Mouse (Mus musculus) embryonic facial prominence, embryonic 14.5 days (tissue): ENCODE data around the gene Prss42. TPM values are rescaled to one million over a fixed set of nuclear protein-coding genes. Genes with fewer than 3 reads are reported as not detected.
A peak's percentile ranks its signal among the peaks of the same experiment; 100 is the strongest.

Experiments used
- ATAC-seq: fragments of 200-750 bp; cut with Nextera tagmentation; 2 replicates; pipeline ENCODE4 v1.8.0; 2017; ENCODE audit warnings: low read depth, moderate number of reproducible peaks, moderate TSS enrichment
- DNase-seq: peaks from one replicate; pipeline ENCODE4 v3.0.0-alpha.2; 2015; ENCODE audit warnings: low spot score
- H3K27ac ChIP-seq: fragments of 300-500 bp; sonication (generic); replicated peaks from 2 replicates; pipeline ENCODE4 v1.5.1; 2014; ENCODE audit warnings: low read depth, mild to moderate bottlenecking, low read length, moderate library complexity
- H3K27me3 ChIP-seq: fragments of 300-500 bp; sonication (generic); replicated peaks from 2 replicates; pipeline ENCODE4 v1.6.1; 2014; ENCODE audit warnings: low read length; ENCODE audit not compliant: control insufficient read depth, insufficient read depth
- H3K36me3 ChIP-seq: fragments of 300-500 bp; sonication (generic); 2 replicates; pipeline ENCODE4 v1.6.1; 2014; ENCODE audit warnings: low read length, mixed read lengths; ENCODE audit not compliant: control insufficient read depth, insufficient read depth
- H3K4me1 ChIP-seq: fragments of 300-500 bp; sonication (generic); 2 replicates; pipeline ENCODE4 v1.6.1; 2014; ENCODE audit warnings: antibody characterized with exemption, low read length; ENCODE audit not compliant: control insufficient read depth, insufficient read depth
- H3K4me2 ChIP-seq: fragments of 300-500 bp; sonication (generic); 2 replicates; pipeline ENCODE4 v1.6.1; 2014; ENCODE audit warnings: low read depth, mild to moderate bottlenecking, low read length, moderate library complexity, mixed read lengths
- H3K4me3 ChIP-seq: fragments of 300-500 bp; sonication (generic); 2 replicates; pipeline ENCODE4 v1.5.1; 2014; ENCODE audit warnings: low read depth, mild to moderate bottlenecking, low read length
- H3K9ac ChIP-seq: fragments of 300-500 bp; sonication (generic); 2 replicates; pipeline ENCODE4 v1.6.1; 2014; ENCODE audit warnings: low read depth, mild to moderate bottlenecking, low read length, moderate library complexity, mixed read lengths
- H3K9me3 ChIP-seq: fragments of 300-500 bp; sonication (generic); 2 replicates; pipeline ENCODE4 v1.6.1; 2016; ENCODE audit warnings: low read length; ENCODE audit not compliant: control insufficient read depth
- WGBS: fragments of 180-500 bp; shearing (Covaris S2); extraction: QIAGEN DNeasy Blood & Tissue Kit; methylation state at CpG from one replicate; pipeline ENCODE4 v1.1.7; 2014; 5-methylcytosine and 5-hydroxymethylcytosine counted together
- polyA plus RNA-seq: library from polyadenylated mRNA; unstranded; fragments of >200 nt; fragmentation: Nextera tagmentation; extraction: Ambion mirVana; gene quantifications from 2 replicates; pipeline ENCODE4 v1.2.1, GENCODE M21; 2014

Gene Prss42
- not detected in 2 replicates for polyA plus RNA-seq

DNA sequence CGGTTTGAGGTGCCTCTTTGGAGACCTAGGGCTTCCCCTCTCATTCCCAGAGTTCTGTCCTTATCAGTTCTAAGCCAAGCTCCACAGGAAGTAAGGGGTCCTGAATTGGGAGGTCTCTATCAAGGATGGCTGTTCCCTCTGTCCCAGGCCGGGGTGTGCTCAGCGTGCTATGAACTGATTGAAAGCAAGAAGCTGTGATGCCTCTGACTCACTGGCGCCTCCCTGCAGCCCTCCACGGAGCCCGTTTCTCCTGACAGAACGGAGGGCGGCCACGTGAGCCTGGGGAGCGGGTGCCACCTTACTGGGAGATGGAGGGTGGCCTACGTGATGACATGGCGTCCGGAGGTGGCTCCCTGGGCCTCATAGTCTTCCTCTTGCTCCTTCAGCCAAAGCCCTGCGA lies at the start of gene Prss42:
Prss42 (plus strand) TSS at position 301 of the 400 bp plus-strand sequence.
- H3K4me3 ChIP-seq: no peak within 1 kb of the TSS
- no peak for ATAC-seq
- no peaks in the 10 kb centered on the region for H3K27me3 ChIP-seq
- DNase-seq: no peak
- H3K4me2 ChIP-seq: no peak within 1 kb of the TSS
- no peaks in the 10 kb centered on the region for H3K36me3 ChIP-seq
- no peaks in the 10 kb centered on the region for H3K9me3 ChIP-seq
- H3K27ac ChIP-seq: no peak within 1 kb of the TSS
- no peak within 1 kb of the TSS for H3K9ac ChIP-seq
- H3K4me1 ChIP-seq: no peaks in the 10 kb centered on the region
- 91% methylated on average over 14 of the region's 14 CpGs for WGBS

DNA sequence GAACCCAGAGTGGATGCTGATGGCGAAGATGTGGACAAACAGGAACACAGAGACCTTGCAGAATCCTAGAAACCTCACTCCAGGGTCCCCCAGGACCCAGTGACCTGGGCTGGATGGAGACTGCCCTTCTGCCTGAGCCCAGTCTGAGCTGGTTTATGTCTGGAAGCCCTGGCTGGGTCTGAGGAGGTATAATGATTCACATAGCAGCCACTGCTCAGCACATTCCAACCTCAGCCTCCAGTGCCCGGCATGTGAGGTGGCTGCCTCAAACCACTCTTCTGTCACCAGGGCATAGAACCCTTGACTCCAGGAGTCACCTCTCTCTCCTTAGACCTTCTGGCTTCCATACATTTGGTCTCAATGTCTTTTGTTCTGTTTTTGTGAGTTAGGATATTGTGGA lies 49.5 kb upstream of the Prss42 start:
- Histone ChIP-seq H3K27me3 (peaks cover 6% of the 10 kb centered on the region; the same call in 1 of the 2 replicates), H3K4me1 (peaks cover 17% of the 10 kb centered on the region), H3K9ac (no peak overlapping the region), H3K4me2 (no peak overlapping the region), H3K36me3 (no peaks in the 10 kb centered on the region), H3K9me3 (no peaks in the 10 kb centered on the region), H3K27ac (no peak overlapping the region), H3K4me3 (no peak overlapping the region)
- DNase-seq (no peak), ATAC-seq (no peak)
- WGBS: 70% methylated on average over 2 of the region's 2 CpGs

DNA sequence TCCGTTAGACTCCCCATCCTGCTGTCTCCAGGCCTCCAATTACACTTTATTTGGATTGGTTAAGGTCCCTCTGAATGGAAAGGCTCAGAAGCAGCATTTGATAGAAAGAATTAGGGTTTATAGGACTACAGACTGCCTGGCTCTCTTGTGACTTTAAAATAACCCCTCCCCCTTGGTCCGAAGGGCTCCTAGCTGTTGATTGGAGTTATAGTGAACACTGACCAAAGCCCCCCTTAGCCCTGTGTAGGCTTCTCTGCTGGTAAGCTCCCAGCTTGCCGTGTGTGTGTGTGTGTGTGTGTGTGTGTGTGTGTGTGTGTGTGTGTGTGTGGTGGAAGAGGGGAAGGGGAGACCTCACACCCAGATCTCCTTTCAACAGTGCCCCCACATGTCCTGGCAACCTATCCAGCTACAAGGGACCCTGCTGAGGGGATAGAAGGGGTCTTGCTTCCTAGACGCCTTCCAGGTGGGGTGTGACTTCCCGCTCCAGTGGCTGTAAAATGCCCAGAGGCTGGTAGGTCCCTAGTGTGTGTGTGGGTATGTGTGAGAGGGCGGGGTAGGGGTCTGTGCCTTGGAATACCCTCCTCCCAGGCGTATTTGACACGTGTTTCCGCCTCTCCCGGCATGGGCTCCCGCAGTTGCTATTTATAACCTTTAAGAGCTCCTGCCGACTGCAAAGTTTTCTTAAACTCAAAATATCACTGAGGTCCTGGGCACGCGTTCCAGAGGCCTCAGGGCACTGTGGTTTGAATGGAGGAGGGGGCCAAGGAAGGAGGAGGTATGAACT lies 47.4 kb upstream of the Prss42 start:
- DNase-seq (peak; percentile 81), ATAC-seq (peak; percentile 71)
- no peaks in the 10 kb centered on the region for H3K9me3 ChIP-seq
- H3K27ac ChIP-seq: peak overlapping the region; percentile 49
- WGBS: 18% methylated on average over 14 of the region's 14 CpGs
- H3K9ac ChIP-seq: no peak overlapping the region
- no peaks in the 10 kb centered on the region for H3K27me3 ChIP-seq
- no peaks in the 10 kb centered on the region for H3K36me3 ChIP-seq
- H3K4me2 ChIP-seq: peak overlapping the region; percentile 3; the same call in 1 of the 2 replicates
- no peak overlapping the region for H3K4me3 ChIP-seq
- H3K4me1 ChIP-seq: peaks cover 17% of the 10 kb centered on the region

DNA sequence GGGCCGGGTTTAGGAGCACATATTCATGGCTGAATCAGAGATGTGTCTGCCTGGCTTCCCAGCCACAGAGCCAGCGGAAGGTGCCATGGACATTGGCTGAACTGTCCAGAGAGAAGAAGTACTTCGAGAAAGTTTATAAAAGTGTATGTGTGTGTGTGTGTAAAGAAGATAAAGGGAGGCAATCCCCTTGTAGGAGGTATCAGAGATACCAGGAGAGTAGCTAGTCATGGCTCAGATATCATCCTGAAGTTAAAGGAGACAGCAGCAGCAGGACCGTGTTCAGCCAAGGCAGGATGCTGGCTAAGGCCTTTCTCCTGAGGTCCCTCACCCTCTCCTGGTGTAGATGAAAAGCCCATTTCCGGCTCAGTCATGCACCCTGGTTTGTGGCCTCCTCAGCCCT lies 46.6 kb upstream of the Prss42 start:
- H3K9me3 ChIP-seq: no peaks in the 10 kb centered on the region
- no peaks in the 10 kb centered on the region for H3K36me3 ChIP-seq
- H3K27ac ChIP-seq: 0 out of 2 replicates have a peak overlapping the region, but pooled peaks have one; percentile 49
- H3K27me3 ChIP-seq: no peaks in the 10 kb centered on the region
- 0 out of 2 replicates have a peak overlapping the region, but pooled peaks have one; percentile 3 for H3K4me2 ChIP-seq
- DNase-seq: no peak
- ATAC-seq: no peak
- H3K9ac ChIP-seq: no peak overlapping the region
- no peak overlapping the region for H3K4me3 ChIP-seq
- WGBS: 84% methylated on average over 5 of the region's 5 CpGs
- H3K4me1 ChIP-seq: peaks cover 17% of the 10 kb centered on the region

DNA sequence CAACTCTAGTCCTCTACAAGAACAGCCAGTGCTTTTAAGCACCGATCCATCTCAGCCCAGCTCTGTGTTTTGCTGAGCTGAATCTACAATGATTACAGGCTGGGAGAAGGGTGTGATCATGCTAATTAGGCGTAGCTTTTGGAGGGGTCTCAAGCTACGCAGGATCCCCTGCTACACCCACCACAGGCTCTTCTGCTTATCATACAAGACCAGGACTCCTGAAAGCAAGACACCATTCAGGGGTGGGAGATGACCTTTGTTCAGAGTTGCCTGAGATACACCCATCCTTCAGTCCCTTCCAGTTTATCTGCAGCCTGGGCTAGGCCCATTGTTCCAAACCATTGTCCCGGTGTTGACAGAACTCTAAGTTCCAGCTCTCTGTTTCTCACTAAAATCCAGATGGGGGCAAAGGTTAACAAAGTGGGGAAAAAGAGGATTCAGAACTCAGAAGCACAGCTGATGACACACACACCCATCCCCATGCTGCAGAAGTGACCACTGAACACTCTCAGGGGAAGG lies 45.0 kb upstream of the Prss42 start:
- Histone ChIP-seq H3K4me3 (no peak overlapping the region), H3K4me2 (no peak overlapping the region), H3K9ac (no peak overlapping the region), H3K27me3 (no peaks in the 10 kb centered on the region), H3K27ac (no peak overlapping the region), H3K9me3 (no peaks in the 10 kb centered on the region), H3K4me1 (peaks cover 17% of the 10 kb centered on the region), H3K36me3 (no peaks in the 10 kb centered on the region)
- ATAC-seq (no peak), DNase-seq (no peak)
- WGBS: 71% methylated on average over 4 of the region's 4 CpGs

DNA sequence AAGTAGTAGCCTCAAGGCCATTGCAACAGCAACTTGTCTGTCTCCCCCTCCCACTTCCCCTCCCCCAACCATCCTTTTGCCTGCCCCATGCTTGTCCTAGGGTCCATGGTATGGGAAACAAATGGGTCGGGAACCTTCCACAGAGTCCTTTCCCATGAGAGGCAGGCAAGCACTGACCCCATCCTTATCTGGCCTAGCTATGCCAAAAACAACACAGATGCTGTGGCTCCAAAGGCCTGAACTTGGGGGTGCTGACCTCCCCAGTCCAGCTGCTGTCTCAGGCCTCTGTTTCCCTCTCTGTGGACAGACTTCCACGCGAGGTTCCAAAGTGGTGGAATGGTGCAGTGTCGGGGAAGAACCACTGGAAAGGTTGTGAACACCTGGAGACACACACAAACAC lies 44.2 kb upstream of the Prss42 start:
- H3K4me2 ChIP-seq: no peak overlapping the region
- DNase-seq (no peak), ATAC-seq (no peak)
- H3K36me3 ChIP-seq: no peaks in the 10 kb centered on the region
- 90% methylated on average over 4 of the region's 4 CpGs for WGBS
- H3K9ac ChIP-seq: no peak overlapping the region
- no peak overlapping the region for H3K27ac ChIP-seq
- H3K9me3 ChIP-seq: no peaks in the 10 kb centered on the region
- H3K4me1 ChIP-seq: peaks cover 25% of the 10 kb centered on the region
- H3K27me3 ChIP-seq: no peaks in the 10 kb centered on the region
- H3K4me3 ChIP-seq: no peak overlapping the region

DNA sequence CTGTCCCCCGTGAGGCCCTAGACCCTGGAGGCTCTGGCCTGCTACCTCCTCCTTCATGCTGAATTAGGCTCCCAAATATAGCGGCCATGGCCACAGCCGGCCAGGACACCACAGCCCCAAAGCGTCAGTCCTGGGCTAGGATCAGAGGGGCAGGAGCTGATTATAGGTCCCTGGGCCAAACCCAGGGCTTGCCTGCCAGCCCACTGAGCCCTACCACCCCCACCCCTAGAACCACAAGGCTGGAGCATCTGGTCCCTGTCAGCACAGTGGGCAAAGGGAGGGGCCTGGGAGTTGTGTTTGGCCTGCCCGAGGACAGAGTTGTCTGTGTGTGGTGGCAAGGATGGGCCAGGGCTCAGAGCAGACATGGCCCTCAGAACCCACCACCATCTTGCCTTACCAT lies 40.1 kb upstream of the Prss42 start:
- Histone ChIP-seq H3K4me1 (peaks cover 20% of the 10 kb centered on the region), H3K4me2 (no peak overlapping the region), H3K9ac (no peak overlapping the region), H3K9me3 (no peaks in the 10 kb centered on the region), H3K36me3 (no peaks in the 10 kb centered on the region), H3K27me3 (no peaks in the 10 kb centered on the region), H3K4me3 (no peak overlapping the region), H3K27ac (no peak overlapping the region)
- peak; percentile 26; the same call in 1 of the 2 replicates for ATAC-seq
- peak; percentile 37 for DNase-seq
- WGBS: 70% methylated on average over 5 of the region's 5 CpGs

DNA sequence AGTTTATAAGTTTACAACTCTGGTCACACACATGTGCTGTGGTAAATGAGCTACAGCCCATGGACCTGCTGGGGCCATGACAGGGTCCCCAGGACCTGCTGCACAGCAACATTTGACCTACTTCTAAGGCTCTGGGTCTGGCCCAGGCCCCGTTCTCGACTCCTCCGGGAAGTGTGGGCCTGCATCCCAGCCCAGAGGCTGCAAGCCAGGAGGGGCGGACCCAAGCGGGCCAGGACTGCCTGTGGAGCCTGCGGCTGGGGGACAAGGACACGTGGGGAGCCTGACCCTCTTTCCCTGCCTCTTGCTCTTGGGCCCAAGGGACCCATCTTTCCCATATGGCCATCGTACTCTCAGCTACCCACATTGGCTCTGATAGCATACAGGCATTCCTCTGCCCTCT lies 39.4 kb upstream of the Prss42 start:
- no peaks in the 10 kb centered on the region for H3K36me3 ChIP-seq
- H3K4me1 ChIP-seq: peaks cover 20% of the 10 kb centered on the region
- DNase-seq (no peak), ATAC-seq (no peak)
- H3K9ac ChIP-seq: no peak overlapping the region
- no peaks in the 10 kb centered on the region for H3K9me3 ChIP-seq
- no peaks in the 10 kb centered on the region for H3K27me3 ChIP-seq
- no peak overlapping the region for H3K4me3 ChIP-seq
- H3K27ac ChIP-seq: no peak overlapping the region
- H3K4me2 ChIP-seq: no peak overlapping the region
- 60% methylated on average over 8 of the region's 8 CpGs for WGBS

DNA sequence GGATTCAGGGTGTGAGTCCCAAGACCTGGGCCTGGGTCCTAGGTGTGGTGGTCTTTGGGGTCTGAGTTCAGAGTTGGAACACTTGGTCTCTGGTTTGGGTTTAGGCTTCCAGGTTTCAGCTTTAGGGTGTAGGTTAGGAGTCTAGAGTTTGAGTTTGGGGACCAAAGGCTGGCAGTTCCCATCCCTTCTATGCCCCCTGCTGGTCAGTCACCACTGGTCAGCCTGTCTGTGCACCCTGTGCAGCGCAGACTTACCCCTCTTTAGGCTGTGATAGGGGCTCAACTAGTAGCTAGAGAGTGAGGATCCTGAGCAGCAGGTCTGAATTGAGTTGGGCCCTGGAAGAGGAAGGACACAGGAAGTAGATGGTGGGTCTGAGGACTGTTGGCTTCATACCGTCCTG lies 38.7 kb upstream of the Prss42 start:
- H3K9ac ChIP-seq: no peak overlapping the region
- WGBS: 63% methylated on average over 2 of the region's 2 CpGs
- peaks cover 20% of the 10 kb centered on the region for H3K4me1 ChIP-seq
- ATAC-seq (peak; percentile 34; the same call in 1 of the 2 replicates), DNase-seq (no peak)
- H3K4me3 ChIP-seq: no peak overlapping the region
- no peak overlapping the region for H3K27ac ChIP-seq
- H3K36me3 ChIP-seq: no peaks in the 10 kb centered on the region
- no peaks in the 10 kb centered on the region for H3K9me3 ChIP-seq
- no peaks in the 10 kb centered on the region for H3K27me3 ChIP-seq
- no peak overlapping the region for H3K4me2 ChIP-seq
